Mouse (Mus musculus) T-cell, adult 66 days (primary cell): Measurements from ENCODE around the gene Scgb1c1. TPM values are rescaled to one million over a fixed set of nuclear protein-coding genes. Genes with fewer than 3 reads are reported as not detected.

Source experiments
- total RNA-seq, 2 experiments: library from RNA; stranded (reverse); gene quantifications; 3 replicates in 1 of 2; 4 replicates in 1 of 2; pipeline ENCODE4 v1.2.4; 2023

Scgb1c1 gene
- total RNA-seq, result not detected

DNA sequence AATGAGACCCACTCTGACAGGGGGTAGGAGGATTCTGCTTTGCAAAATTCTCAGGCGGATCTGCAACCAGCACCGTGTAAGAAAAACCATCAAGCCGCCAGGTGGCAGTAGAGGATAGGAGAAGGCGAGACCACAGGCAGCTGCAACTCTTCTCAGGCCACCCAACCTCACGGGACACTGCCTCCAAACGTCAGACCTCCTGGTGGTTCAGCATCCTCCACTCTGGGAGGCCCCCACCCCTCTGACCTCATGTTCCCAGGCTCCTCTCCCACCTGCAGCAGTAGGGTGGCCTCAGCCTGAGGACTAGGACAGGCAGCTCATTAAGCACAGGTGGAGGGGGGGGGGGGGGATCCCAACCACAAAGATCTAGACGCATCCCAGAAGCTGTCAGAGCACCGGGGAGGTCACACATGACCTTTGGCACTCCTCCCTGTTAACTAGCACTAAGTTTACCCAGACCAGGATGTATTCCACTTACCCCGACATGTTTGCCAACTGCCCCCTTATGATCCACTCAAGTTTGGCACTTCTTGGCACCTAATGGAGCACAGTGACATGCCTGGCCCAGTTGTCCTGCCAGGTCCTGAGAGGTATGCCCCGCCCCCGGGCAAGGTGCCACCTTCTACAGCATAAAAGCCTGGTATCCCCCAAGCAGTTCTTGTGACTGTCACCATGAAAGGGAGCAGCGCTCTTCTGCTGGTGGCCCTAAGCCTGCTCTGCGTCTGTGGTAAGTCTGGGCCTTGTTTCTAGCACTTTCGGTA lies at the start of gene Scgb1c1:
Gene Scgb1c1 (plus strand): TSS at position 643 of the 761 bp plus-strand sequence.

DNA sequence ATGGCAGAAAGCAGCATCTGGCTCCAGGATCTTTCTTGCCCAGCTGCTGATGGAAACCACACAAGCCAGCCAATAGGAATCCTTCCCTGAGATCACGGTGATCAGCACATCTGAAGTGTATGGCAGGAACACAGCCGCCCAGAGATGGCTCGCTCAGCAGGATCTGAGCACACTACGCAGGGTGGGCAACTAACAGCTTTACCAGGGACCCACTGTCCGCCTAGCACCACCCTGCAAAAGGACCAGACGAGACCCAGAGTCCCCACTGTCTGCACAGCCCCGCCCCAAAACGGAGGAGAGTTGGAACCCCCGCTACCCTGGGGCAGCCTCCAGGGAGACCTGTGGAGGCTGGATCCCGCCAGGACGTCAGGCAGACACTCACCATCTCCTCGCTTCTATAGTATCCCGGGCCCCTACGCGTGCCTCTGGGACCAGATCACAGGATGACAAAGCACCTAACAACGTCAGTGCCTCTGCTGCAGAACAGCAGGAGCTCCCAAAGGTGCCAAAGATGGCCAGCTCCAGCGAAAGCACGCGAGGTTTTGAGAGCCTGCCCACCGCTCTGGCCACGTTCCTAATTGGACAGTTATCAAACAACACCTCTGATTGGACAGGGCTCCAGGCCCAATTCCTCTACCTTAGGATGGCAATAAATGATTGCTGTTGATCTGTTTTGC lies 23.6 kb upstream of the Scgb1c1 start, which contains the start of gene Zfp941:
Gene Zfp941 (minus strand): TSS at position 526 of the 677 bp plus-strand sequence.

DNA sequence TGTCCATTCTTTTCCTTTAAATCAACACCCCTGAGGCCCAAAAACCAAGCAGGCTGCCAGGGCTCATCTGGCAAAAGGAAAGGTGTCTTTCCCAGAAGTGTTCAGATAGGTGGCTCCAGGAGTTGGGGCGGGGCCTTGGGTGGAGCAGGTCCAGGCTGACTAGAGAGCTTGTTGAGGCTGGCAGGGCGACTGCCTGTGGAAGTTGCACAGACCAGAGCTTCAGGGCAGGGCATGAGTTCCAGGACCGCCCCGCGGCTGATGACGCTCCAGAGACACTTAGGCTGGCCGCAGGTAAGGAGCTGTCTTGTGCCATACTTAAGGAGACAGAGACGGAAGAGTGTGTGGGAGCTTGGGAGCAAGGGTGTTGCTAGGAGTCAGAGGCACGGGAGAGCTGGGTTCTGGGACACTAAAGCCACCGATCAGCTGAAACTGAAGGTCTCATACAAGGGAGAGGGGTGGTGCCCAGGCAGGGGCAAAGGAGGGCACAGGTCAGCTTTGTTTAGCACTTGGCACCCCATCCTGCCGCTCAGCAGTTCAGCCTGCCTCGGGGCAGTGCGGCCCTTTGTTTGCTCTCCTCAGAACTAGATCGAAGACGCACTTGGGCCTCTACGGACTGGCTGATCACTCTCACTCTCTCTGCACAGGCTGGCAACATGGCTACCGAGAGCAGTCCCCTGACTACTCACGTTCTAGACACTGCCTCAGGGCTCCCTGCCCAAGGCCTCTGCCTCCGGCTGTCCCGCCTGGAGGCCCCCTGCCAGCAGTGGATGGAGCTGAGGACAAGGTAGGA lies 10.2 kb upstream of the Scgb1c1 start, which contains the start of gene Urah:
Gene Urah (plus strand): TSS at position 51 of the 790 bp plus-strand sequence.

DNA sequence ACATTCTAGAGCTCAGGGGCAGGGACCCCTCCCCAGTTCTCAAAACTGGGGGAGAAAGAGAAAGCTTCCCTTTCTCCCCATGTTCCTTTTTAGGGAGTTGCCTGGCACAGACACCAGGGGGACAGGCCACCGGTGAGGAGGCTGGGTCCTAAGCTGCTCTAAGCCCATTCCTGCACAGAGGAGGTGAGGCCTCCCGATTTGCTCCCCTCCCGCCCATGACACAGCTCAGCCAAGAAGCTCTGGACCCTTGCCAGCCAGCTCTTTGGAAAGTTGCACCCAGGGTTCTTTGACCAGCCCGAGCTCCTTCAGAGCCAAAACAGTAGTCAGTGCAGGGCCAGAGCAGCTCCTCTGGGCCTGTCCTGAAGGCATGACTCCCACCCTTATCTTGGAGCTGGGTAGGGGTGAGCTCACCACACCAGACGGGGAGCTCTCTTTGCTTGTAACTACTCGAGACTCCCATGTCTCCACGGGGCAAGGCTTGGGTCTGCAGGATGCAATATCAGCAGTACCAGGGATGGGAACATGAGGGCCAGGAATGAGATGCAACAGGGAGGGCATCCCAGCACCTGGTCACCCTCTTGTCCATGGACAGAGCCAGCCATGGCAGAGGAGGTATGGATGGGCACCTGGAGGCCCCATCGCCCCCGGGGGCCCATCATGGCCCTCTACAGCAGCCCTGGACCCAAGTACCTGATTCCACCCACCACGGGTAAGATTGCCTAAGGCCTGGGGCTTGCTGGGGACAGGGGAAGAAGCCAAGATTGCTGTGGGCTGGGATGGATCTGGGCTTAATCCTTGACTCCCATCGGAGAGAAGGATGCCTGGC lies 2.6 kb downstream of the Scgb1c1 start, which contains the start of gene Odf3:
Gene Odf3 (plus strand): TSS at position 51 of the 826 bp plus-strand sequence.

DNA sequence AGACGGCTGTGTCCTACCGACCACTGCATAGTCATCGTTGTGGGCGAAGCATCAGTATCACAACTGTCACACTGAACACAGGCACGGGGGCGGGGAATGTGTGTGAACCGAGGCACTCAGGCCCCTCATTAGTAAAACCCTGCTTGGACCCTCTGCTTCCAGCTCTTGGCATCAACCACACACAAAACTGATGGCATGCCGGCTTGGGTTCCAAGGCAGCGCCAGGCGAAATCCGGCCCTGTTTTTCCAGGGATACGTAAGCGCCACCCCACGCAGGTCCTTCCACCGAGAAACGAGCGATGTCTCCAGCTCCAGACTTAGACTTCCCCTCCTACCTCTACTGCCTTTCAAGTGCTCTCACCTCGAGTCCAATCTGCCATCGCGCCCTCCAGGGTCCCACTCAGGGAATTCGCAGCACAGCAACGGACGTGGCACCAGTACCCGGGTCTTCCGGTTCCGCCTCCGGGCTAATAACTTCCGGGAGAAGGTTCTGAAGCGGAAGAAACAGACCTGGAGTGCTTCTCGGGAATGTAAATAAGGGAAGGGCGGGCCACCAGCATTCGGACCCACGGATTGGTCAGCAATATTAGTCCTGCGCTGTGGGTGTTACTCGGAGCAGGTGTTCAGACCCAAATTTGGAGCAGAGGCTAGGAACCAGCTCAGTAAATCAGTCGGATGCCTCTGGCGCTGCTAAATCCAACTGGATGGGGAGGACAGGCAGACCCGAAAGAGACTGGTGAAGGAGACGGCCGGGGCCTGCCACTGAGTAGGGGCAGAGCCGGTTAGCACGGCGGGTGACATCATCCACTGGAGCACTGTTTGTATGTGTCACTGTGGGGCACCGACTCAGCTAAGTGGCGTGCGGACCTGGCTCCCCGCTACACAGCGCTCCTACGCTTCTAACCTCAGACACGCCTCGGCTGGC lies 10.8 kb downstream of the Scgb1c1 start, which contains the start of gene Gm45785:
Gene Gm45785 (minus strand): TSS at position 472 of the 925 bp plus-strand sequence.

DNA sequence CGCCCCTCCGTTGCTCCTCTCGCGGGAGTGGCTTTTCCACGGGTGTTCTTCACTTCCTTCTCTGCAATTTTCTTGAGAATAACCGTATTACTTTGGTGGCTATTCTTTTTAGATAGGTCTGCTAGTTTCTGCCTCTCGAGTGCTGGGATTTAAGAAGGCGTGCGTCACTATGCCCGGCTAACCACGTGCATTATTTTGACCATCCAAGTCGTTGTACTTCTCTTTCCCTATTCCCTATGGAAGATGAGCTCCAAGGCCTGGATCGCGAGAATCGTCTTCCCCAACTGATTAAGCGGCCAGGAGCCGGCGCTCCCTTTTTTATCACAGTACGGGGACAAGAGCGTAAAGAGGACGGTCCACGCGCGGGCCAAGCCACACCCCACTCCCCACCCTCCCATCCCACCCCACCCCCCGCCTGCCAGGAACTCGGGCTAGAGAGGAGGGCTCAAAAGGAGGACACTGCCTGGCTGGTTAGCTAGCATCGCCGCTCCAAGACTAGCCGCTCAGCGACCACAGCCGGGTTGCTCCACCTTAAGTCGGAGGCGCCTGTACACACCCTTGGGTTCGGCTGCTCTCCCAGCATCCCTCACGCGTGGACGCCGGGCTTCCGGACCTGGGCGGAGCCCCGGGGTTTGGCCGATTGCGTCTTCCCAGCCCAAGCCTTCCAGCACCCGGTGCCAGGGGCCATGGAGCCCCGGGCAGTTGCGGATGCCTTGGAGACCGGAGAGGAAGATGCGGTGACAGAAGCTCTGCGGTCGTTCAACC lies 11.6 kb downstream of the Scgb1c1 start, which contains the start of gene Ric8a:
Gene Ric8a (plus strand): TSS at position 173 of the 765 bp plus-strand sequence.

DNA sequence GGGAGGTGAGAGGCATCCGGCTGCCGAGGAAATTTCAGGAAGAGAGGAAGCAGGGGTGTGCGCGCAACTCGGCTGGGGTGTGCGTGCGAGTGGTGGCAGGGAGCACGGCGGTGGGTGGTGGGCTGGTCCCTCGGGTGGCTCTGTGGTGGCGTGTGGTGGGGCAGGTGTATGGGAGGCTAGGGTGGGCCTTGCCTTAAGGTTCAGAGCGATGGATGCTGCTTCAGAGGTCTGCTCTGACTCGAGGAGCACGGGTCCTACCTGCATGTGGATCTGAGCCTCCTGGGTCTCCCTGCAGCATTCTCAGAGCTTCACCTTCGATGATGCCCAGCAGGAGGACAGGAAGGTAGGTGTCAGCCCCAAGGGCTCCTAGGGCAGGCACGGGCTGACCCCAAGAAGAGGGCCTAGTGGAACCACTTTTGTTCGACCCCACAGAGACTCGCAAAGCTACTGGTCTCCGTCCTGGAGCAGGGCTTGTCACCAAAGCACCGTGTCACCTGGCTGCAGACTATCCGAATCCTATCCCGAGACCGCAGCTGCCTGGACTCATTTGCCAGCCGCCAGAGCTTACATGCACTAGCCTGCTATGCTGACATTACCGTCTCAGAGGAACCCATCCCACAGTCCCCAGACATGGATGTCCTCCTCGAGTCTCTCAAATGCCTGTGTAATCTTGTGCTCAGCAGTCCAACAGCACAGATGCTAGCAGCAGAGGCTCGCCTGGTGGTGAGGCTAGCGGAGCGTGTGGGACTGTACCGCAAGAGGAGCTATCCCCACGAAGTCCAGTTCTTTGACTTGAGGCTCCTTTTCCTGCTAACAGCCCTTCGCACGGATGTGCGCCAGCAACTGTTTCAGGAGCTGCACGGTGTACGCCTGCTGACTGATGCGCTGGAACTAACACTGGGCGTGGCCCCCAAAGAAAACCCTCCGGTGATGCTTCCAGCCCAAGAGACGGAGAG lies 12.5 kb downstream of the Scgb1c1 start, which contains the start of gene Bet1l:
Gene Bet1l (minus strand): TSS at position 28 of the 956 bp plus-strand sequence.

DNA sequence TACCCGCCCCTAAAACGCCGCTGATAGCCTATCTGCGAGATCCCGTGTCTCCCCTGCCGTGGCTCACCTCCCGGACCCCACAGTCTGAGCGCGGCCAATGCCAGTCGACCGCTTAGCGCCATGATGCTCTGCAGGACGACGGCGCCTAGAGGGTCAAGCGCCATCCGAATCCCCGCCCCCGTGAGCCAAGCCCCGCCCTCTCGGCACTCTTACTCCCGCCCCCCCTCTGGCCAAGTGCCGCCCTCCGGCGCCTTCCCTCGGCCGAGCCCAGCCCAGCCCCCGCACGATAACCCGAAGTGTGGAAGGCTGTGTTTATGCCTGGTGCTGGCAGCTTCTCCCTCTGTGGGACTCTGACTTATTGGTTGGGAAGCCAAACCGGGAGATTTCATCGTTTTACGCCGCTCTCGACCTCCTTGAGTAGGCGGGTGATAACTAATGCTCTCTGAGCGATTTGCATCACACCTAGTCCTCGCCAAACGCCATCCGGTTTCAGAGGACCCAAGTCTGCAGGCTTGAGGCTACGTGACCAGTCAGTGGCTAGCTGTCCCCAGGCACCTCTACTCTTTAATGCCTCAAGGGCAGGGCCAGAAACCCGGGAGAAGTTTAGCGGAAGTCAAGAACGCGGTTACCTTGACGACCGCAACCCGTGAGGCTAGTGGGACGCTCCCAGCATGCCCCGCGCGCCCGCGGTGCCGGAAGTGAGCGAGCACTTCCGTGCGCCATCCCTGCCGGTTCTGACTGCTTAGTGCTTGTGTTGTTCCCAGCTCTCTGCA lies 36.5 kb downstream of the Scgb1c1 start, which contains the start of the genes Psmd13 and Sirt3:
Gene Psmd13 (plus strand): TSS at position 273 of the 773 bp plus-strand sequence.
Gene Sirt3 (minus strand): TSS at position 614 of the 773 bp plus-strand sequence.

Other genes starting within 250 kb of the Scgb1c1 start
- gene Olfr46, start 244.3 kb upstream of the Scgb1c1 start, total RNA-seq, result not detected
- not detected for gene Olfr61, start 216.6 kb upstream of the Scgb1c1 start, total RNA-seq
- gene Olfr53, start 199.1 kb upstream of the Scgb1c1 start, total RNA-seq, result not detected
- not detected for gene Olfr539, start 185.6 kb upstream of the Scgb1c1 start, total RNA-seq
- gene Olfr45, start 163.6 kb upstream of the Scgb1c1 start, total RNA-seq, result not detected
- gene Olfr541, start 148.3 kb upstream of the Scgb1c1 start, total RNA-seq, result not detected
- gene Cyp2e1, start 81.8 kb upstream of the Scgb1c1 start, total RNA-seq, result not detected
- not detected for gene Syce1, start 57.7 kb upstream of the Scgb1c1 start, total RNA-seq
- gene Zfp941, start 23.4 kb upstream of the Scgb1c1 start, total RNA-seq, result not detected
- not detected for gene Urah, start 10.5 kb upstream of the Scgb1c1 start, total RNA-seq
- not detected for gene Odf3, start 2.3 kb downstream of the Scgb1c1 start, total RNA-seq
- not detected for gene Gm45785, start 10.8 kb downstream of the Scgb1c1 start, total RNA-seq
- gene Ric8a, start 11.4 kb downstream of the Scgb1c1 start, total RNA-seq, result 100 to 1,000 TPM; 109 to 116 TPM
- 10 to 100 TPM; 31.2 to 31.7 TPM for gene Bet1l, start 12.0 kb downstream of the Scgb1c1 start, total RNA-seq
- 10 to 100 TPM; 75.3 to 88.5 TPM for gene Psmd13, start 36.4 kb downstream of the Scgb1c1 start, total RNA-seq
- gene Sirt3, start 36.8 kb downstream of the Scgb1c1 start, total RNA-seq, result 1 to 10 TPM; 8.4 to 9.2 TPM
- not detected for gene Cox8b, start 54.9 kb downstream of the Scgb1c1 start, total RNA-seq
- under 1 TPM in 1 of 2 experiments, not detected in 1; 0.17 TPM for gene Nlrp6, start 75.4 kb downstream of the Scgb1c1 start, total RNA-seq
- gene Pgghg, start 95.8 kb downstream of the Scgb1c1 start, total RNA-seq, result 1 to 10 TPM; 7.3 to 8.9 TPM
- gene Ifitm5, start 104.7 kb downstream of the Scgb1c1 start, total RNA-seq, result not detected
- gene Gm45717, start 110.4 kb downstream of the Scgb1c1 start, total RNA-seq, result not detected
- gene Ifitm2, start 110.4 kb downstream of the Scgb1c1 start, total RNA-seq, result 10 to 100 TPM; 17.0 to 18.4 TPM
- gene Ifitm1, start 121.7 kb downstream of the Scgb1c1 start, total RNA-seq, result 1 to 10 TPM in 1 of 2 experiments, not detected in 1; 5.9 TPM
- 1 to 10 TPM; 1.2 to 5.6 TPM for gene Ifitm3, start 165.2 kb downstream of the Scgb1c1 start, total RNA-seq
- not detected for gene Ifitm6, start 172.4 kb downstream of the Scgb1c1 start, total RNA-seq
- not detected for gene Gm17387, start 183.6 kb downstream of the Scgb1c1 start, total RNA-seq
- 1 to 10 TPM; 1.4 to 2.2 TPM for gene B4galnt4, start 215.6 kb downstream of the Scgb1c1 start, total RNA-seq
- 10 to 100 TPM; 45.7 to 59.0 TPM for gene Pkp3, start 232.7 kb downstream of the Scgb1c1 start, total RNA-seq